Mouse (Mus musculus) heart, postnatal 0 days (tissue): ENCODE measurements around the gene Sap30l.

Experiments
- CTCF ChIP-seq: IDR thresholded peaks from 2 replicates; pipeline ENCODE4 v1.5.1; 2016; ENCODE audit warnings: antibody characterized with exemption, control low read depth, low read depth
- EP300 ChIP-seq: IDR thresholded peaks from 2 replicates; pipeline ENCODE4 v1.6.1; 2016; ENCODE audit warnings: antibody characterized with exemption, low read depth

- TF ChIP-seq EP300 (no peak), CTCF (no peak)
These were observed 40.1 kb upstream of the Sap30l start for GRCm38 (mm10) chr11:57761347-57761746.
